Mouse (Mus musculus) layer of hippocampus, adult 6 months (tissue): ENCODE data around the gene Slc51b. TPM values are rescaled to one million over a fixed set of nuclear protein-coding genes. Genes with fewer than 3 reads are reported as not detected.

Experiments
- long read RNA-seq, 2 experiments: library from polyadenylated mRNA; unstranded; transcript quantifications; one replicate each; pipeline ENCODE4 v2.0.0; 2019 to 2020
- polyA plus RNA-seq: library from polyadenylated mRNA; unstranded; fragments of <200 nt; fragmentation: Nextera tagmentation; gene quantifications from 2 replicates; pipeline ENCODE4 v1.2.3, GENCODE M21; 2021

Slc51b gene
- polyA plus RNA-seq = 0.30 TPM in 1 of 2 replicates, not detected in the other
- long read RNA-seq, experiment 1 = 0 reads
- long read RNA-seq, experiment 2 = 0 reads

GRCm38 (mm10) chr9:65422760-65423501 is at the start of gene Slc51b:
Gene Slc51b (minus strand): TSS chr9:65422955.

GRCm38 (mm10) chr9:65460732-65461442 is 38.1 kb upstream of the Slc51b start, which contains the start of gene Spg21:
Gene Spg21 (plus strand): TSS chr9:65460947.

GRCm38 (mm10) chr9:65435671-65436301 is 13.0 kb upstream of the Slc51b start, which contains the start of gene Mtfmt:
Gene Mtfmt (plus strand): TSS chr9:65435782.

GRCm38 (mm10) chr9:65398279-65398678 is 24.5 kb downstream of the Slc51b start, which contains the start of gene Rasl12:
Gene Rasl12 (plus strand): TSS chr9:65398506.

GRCm38 (mm10) chr9:65391613-65391964 is 31.2 kb downstream of the Slc51b start, which contains the start of gene Kbtbd13:
Gene Kbtbd13 (minus strand): TSS chr9:65391652.

Other genes starting within 250 kb of the Slc51b start
- gene Parp16, start 227.6 kb downstream of the Slc51b start, polyA plus RNA-seq = 2.0 and 2.5 TPM in 2 replicates
- 0.04 TPM in 1 of 2 replicates, not detected in the other for gene Cilp, start 157.8 kb downstream of the Slc51b start, polyA plus RNA-seq
- 23.4 and 25.7 TPM in 2 replicates for gene Clpx, start 128.7 kb downstream of the Slc51b start, polyA plus RNA-seq
- 6.8 and 8.5 TPM in 2 replicates for gene Pdcd7, start 76.9 kb downstream of the Slc51b start, polyA plus RNA-seq
- 0.10 TPM in 1 of 2 replicates, not detected in the other for gene Ubap1l, start 61.9 kb downstream of the Slc51b start, polyA plus RNA-seq
- gene Kbtbd13, start 31.3 kb downstream of the Slc51b start, polyA plus RNA-seq = 0.28 and 0.29 TPM in 2 replicates
- 2.4 and 3.4 TPM in 2 replicates for gene Rasl12, start 24.4 kb downstream of the Slc51b start, polyA plus RNA-seq
- gene Mtfmt, start 12.8 kb upstream of the Slc51b start, polyA plus RNA-seq = 10.3 and 12.3 TPM in 2 replicates
- gene Spg21, start 38.0 kb upstream of the Slc51b start, polyA plus RNA-seq = 50.2 and 52.2 TPM in 2 replicates
- 0.39 TPM in 1 of 2 replicates, not detected in the other for gene Ankdd1a, start 97.2 kb upstream of the Slc51b start, polyA plus RNA-seq
- gene Plekho2, start 157.1 kb upstream of the Slc51b start, polyA plus RNA-seq = 5.1 and 5.6 TPM in 2 replicates
- gene Pif1, start 164.2 kb upstream of the Slc51b start, polyA plus RNA-seq = 0.16 and 0.24 TPM in 2 replicates
- 3.2 and 3.4 TPM in 2 replicates for gene Rbpms2, start 206.7 kb upstream of the Slc51b start, polyA plus RNA-seq
- 269 and 278 TPM in 2 replicates for gene Oaz2, start 245.0 kb upstream of the Slc51b start, polyA plus RNA-seq